Mouse (Mus musculus): ENCODE data around the gene Vmn2r83.

DNA sequence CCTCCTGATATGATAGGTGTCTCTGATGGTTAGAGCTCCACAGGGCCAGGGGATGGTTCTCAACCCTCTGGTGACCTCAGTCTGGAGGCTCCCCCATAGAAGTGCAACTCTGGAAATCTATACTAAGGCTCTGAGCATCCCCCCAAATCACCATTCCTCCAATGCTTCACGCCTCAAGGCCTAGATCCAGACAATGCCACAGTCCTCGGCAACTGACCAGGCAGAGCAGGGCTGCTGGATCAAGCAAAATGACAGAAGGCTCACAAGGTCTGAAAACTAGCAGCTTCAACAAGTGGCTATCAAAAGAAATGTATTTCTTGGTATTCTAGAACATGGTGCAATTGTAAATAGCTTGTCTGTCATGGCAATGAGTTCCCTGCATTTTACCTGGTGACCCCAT is 69.2 kb downstream of the Vmn2r83 start:
- TF ChIP-seq POLR2A (IDR thresholded peaks at IDR 0.05; ENCODE audit: control insufficient read depth, extremely low read depth, insufficient read depth, low read length, poor library complexity) (no peak), CTCF (IDR thresholded peaks at IDR 0.05; ENCODE audit: borderline replicate concordance, control insufficient read depth, extremely low read depth, insufficient read depth, low read length, poor library complexity) (no peak)
